Mouse (Mus musculus): ENCODE measurements around the gene Olfr279.
A peak's percentile ranks its signal among the peaks of the same experiment; 100 is the strongest.

Olfr279 gene

DNA sequence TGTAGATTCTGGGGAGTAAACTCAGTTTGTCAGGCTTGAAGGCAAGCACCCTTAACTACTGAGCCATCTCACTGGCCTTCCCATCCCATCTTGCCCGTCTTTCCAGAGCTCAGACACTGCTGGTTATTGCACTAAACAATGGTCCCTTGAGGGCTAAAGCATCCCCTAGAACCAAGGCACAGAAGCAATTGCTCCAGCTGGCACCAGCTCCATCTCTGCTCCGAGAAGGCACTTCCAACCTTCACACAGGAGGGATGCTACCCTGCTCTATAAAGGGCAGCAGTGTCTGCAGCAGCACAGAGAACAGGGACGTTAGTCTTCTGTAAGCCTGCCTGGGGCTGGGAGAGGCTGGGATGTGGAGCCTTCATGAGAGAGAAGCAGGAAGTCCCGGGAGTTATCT, at the start of gene Olfr279:
Gene Olfr279 (plus strand): TSS at position 301 of the 400 bp plus-strand sequence.
- DNase-seq (ENCODE audit: low spot score): no peak

DNA sequence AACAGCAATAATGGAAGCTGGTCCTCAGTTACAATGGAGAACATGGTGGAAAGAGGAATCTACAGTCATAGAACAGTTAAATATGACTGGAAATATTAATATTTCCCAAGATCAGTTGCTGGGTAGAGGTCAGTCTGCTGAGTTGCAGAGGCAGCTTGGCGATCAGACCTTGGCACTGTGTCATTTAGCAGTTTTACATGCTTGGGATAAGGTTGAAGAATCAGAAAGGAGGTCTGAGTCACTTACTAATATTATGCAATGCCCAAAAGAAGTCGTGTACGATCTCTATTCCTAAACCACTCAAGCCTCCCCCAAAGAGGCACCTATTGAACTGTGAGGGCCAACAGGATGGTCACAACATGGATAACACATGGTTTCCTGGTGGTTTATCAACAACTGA, 47.6 kb upstream of the Olfr279 start:
- DNase-seq (ENCODE audit: low spot score): no peak

DNA sequence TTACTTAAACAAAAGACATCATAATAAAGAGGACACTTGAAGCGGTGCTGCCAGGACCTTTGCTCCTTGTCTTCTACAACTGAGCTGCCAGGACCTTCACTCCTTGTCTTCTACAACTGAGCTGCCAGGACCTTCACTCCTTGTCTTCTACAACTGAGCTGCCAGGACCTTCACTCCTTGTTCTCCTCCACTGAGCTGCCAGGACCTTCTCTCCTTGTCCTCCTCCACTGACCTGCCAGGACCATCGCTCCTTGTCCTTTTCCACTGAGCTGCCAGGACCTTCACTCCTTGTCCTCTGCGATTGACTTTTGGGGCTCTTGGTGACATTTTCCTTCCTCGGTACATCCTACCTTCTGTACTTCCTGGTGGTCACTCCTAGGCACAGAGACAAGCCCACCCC, 43.7 kb upstream of the Olfr279 start:
- no peak for DNase-seq (ENCODE audit: low spot score)

DNA sequence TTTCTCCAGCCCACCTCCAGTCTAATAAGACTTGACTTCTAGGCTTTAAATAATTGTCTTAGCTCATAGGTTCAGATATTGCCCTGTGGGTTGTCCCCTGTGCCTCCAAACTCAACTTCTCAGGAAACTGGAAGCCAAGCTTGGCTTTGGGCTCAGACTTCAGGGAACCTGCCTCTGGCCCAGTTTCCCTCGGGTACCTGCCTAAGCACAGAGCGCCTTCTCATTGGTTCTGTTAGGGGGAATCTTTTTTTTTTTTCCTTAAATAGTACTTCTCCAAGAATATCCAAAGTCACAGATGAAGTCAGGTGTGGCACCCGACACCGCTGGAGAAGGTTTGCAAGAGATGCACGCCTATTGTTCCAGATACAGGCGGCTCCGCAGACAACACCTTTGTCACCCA, 39.9 kb upstream of the Olfr279 start, which contains the start of gene Olfr281:
Gene Olfr281 (plus strand): TSS at position 301 of the 400 bp plus-strand sequence.
- no peak for DNase-seq (ENCODE audit: low spot score)

DNA sequence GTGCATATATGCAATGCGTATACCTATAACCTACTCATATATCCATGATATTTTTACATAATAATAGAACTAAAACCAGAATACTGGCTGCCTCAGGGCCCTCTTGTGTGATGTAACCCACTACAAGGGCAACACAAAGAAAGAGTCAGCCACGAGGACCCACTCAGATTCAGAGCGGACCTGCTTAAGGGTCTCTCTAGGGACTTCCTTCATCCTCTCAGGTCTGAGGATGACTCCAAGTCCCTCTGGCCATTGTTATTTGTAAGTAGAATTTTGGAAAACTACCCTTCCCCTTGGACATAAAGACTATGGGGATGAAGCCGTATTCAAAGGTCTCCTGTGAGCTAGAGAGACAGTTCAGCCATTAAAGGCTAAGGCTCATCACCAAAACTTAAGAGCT, 22.6 kb upstream of the Olfr279 start, which contains the start of gene OR5BS1P:
Gene OR5BS1P (plus strand): TSS at position 301 of the 400 bp plus-strand sequence.
- DNase-seq (ENCODE audit: low spot score): no peak

DNA sequence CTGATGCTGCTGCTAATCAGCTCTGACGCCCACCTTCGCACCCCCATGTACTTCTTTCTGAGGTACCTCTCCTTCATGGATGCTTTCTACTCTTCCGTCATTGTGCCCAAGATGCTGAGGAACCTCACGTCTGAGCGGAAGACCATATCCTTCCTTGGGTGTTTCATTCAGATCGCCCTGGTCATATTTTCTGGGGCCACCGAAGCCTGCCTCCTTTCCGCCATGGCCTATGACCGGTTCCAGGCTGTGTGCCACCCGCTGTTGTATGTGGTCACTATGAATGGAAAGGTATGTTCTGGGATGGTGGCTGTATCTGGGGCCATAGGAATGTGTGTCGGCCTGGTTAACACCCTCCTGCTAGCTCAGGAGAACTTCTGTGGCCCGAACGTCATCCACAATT, 20.7 kb upstream of the Olfr279 start:
- DNase-seq (ENCODE audit: low spot score): no peak

DNA sequence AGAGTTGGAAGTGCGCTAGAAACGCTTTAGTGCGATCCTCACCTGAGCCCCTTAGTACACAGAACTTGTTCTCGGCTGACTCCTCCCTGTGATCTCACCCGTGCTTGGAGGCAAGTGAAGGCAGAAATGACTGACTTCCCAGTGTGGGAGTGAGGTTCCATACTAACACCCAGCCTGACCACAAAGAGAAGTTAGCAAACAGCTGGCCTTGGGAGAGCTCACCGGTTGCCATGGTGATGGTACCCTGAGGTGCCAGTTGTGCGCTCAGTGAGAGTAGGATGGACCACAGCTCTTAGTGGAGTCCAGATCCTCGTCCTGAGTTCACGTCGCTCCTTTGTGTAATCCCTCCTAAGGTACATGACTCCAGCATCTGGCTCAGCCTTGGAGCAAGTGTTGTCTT, 17.2 kb upstream of the Olfr279 start:
- no peak for DNase-seq (ENCODE audit: low spot score)

DNA sequence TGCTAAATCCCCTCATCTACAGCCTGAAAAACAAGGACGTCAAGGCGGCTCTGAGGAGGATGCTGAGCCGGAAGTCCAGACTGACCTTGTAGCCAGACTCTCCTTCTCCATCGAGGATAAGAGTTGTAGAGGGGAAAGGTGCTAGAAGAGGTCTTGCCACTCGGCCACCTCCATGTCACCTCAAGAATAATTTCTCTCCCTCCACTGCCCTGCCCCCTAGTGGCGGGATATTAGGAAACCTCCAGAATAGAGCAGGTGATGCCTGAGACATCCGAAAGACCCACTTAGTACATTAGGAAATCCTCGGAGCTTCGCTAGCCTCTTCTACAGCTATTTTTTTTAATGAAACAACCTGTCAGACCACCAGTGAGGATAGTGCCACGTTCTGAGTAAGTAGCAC, 16.8 kb upstream of the Olfr279 start:
- peak; percentile 33 for DNase-seq (ENCODE audit: low spot score)

DNA sequence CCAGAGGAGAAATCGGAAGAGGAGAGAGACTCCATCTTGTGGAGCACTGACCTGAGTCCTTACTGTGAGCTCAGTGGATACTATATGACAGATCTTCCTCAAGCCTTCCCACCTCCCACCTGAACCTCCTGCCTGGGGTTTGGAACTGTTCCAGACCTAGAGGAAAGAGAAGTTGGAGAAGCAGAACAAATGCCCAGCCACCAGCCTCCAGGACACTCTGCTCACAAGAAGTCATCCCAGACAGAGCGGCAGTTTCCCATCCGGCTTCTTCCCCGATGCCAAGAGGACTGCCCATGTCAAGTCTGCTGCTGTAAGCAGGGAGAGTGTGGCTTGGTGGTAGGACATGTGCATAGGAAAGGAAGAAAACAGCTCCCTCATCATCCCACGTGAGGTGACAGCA, 15.9 kb upstream of the Olfr279 start:
- no peak for DNase-seq (ENCODE audit: low spot score)

DNA sequence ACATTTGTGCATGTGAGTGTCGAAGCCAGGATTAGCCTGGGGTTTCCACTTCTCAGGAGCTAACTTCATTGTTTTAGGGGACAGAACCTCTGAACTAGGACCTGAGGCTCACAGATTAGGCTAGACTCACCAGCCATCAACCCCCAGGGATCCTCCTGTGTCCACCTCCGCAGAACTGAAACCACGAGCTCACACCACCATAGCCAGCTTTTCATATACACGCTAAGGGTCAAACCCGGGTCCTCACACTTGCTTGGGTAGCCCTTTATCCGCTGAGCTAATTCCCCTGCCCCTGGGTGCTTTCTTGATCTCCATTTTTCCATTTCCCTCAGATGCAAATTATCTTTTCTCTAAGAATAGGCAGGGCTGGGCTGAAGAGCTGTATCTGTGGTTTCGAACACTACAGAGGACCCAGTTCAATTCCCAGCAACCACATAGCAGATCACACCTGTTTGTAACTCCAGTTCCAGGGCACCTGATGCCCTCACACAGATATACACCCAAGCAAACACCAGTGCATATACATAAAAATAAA, 12.6 kb upstream of the Olfr279 start:
- no peak for DNase-seq (ENCODE audit: low spot score)

DNA sequence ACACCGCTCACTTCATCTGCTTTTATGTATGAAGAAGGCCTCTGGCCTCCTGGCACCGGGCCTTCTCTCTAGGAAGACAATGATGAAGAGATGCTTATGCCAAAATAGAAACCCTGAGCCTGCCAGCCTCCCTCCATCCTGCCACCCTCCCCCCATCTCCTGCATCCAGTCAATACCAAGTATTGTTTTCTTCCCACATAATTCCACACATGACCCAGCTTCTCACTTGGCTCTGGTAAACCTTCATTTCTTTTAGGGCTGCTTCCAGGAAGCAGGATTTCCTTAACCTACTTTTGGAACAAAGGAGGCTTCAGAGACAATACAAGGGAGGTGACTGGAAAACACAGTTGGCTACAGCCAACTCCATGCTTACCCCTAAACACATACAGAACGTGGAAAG, 9.5 kb upstream of the Olfr279 start, which contains the start of gene Lalba:
Gene Lalba (minus strand): TSS at position 21 of the 400 bp plus-strand sequence.
- DNase-seq (ENCODE audit: low spot score): no peak

DNA sequence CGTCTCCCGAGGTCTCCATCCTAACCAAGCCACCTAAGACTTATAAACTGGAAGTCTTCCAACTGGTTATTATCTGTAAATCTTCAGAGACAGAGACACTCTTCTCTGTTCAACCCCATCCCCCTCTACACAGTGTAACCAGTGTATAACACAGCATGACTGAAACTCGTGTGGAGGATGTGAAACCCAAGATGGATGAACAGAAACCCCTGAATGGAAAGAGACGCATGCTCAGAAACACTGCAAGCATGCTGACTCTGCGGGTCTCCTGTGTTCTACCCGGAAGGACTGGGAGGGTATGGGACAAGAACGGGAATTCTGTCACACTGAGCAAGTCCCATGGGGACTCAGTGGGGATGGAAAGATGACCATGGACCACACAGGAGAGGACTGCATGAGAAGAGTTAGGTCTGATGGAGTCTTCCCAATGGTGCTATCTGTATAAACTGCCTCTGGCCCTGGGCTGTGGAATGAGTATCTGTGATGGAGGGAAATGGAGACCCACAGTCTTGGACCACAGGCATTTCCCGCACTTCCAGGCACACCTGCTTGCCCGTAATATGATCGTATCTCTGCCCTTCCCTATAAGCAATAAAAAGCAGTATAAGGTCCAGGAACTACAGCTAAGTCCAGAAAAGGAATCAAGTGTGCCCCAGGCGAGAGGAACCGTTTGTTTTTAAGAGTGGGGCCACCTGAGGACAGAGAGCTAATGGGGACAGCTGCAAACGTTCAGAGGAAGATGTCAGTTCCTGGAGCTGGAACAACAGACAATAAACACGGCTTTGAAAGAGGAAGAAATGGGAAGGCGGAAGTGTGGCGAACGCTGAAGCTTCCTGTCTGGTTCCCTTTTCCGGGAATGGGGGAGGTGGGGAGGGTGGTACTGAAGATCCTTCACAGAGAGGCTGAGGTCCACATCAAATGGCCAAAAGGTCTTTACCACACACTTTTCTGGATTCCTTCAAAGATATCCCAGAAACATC, 8.0 kb upstream of the Olfr279 start:
- DNase-seq (ENCODE audit: low spot score): no peak

DNA sequence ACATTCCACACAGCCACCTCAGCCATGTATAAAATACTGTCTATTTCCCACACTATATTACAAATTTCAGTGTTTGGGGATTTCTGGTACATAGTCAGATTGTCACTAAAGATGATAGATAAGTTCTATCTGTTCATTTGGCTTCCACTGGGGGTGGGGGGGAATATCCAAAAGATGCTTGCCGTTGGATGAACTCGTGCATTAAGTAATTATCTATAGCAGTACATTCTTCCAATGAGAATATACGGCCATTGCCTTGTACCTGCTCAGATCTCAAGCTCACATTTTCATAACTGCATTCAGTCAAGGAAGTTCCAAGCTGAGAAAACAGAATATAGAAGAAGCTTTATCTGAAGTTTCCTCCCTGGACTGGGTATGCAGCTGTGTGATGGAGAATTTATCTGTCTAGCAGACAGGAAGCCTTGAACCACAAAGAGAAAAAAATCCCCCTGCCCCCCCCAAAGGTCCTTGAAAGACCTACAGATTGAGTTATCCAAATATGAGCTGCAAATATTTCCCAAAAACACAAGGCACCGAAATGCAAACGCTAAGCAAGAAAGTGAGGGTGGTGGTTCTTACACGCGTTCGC, 5.7 kb upstream of the Olfr279 start:
- no peak for DNase-seq (ENCODE audit: low spot score)

DNA sequence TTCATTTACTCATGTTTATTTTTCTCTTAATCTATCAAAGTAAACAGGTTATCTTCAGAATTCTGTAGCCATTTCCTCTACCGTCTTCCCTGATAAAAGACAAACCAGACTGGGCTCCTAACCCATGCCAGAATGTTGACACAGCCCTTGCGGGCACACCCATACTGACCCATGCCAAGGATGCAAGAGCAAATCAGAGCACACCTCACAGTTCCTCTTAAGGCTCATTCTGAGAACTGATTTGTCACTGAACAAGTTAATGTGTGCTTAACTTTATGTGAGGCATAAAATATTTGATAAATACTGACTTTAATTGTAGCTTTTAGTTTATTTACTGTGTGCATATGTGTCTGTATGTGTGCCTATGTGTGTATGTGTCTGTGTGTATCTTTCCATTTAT, 870 bp upstream of the Olfr279 start:
- DNase-seq (ENCODE audit: low spot score): no peak

DNA sequence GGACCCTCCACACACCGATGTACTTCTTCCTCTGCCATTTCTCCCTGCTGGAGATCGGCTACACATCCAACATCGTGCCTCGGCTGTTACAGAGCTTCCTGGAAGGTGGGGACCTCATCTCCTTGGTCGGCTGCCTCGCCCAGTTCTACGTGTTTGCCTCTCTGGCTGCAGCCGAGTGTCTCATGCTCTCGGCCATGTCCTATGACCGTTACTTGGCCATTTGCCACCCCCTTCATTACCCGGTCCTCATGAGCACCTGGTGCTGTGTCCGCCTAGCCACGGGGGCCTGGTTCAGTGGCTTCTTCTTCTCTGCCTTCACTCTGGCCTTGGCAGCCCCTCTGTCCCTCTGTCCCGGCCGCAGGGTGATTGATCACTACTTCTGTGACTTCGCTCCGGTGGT, 5.4 kb downstream of the Olfr279 start:
- DNase-seq (ENCODE audit: low spot score): no peak

DNA sequence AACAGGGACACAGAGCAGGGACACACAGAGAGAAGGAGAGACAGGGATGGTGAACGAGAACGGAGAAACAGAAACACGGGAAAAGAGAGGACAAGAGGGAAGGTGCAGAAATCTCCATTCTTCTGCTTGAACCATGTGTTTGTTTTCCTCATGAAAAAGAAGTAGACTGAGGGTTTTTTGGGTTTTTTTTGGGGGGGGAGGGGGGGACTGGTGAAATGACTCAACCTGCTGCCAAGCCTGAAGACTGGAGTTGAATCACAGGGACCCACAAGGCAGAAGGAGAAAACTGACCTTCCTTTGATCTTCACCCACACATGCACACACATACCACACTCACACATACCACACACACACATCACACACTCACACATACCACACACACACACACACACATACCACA, 11.1 kb downstream of the Olfr279 start:
- no peak for DNase-seq (ENCODE audit: low spot score)

DNA sequence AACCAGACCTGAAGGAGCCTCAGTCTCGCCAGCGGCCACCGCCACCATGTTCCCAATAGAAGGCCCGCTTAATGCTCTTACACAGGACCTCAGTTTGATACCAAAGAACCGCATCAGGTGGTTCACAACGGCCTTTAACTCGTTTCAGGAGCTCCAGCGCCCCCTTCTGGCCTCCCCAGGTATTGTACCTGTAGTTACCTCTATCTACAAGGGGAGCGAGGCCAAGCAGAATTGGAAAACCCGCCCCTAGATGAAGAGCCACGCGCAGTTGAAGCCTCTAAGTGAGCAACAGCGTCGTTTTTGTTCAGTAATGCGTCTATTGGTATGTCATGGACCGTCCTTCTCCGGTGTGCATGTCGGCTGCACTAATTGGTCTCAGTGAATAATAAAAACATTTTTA, 12.3 kb downstream of the Olfr279 start:
- peak; percentile 61 for DNase-seq (ENCODE audit: low spot score)

DNA sequence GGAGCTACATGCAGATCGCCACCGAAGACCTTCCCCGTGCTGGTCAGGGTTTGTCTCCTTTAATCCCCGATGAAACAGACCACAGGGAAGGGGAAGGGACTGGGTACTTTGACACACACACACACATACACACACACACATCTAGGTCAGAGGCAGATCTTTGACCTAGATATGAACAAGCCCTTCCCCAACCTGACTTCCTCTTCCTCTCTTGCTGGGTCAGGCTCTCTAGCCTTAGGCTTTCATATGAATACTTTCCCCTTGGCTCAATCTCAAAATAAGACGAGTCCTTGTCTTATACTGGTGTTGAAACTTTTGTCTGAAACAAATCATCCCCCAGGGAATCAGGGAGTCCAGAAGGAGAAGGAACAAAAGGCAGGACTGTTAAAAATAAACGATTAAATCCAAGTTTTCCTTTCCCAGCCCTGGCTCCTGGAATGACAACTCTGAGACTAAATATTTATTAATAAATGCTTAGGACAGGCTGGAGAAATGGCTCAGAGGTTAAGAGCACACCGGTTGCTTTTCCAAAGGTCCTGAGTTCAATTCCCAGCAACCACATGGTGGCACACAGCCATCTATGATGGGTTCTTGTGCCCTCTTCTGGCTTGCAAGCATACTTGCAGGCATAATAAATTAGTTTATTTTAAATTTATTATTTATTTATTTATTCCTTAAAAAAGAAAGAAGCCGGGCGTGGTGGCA, 14.2 kb downstream of the Olfr279 start:
- no peak for DNase-seq (ENCODE audit: low spot score)

DNA sequence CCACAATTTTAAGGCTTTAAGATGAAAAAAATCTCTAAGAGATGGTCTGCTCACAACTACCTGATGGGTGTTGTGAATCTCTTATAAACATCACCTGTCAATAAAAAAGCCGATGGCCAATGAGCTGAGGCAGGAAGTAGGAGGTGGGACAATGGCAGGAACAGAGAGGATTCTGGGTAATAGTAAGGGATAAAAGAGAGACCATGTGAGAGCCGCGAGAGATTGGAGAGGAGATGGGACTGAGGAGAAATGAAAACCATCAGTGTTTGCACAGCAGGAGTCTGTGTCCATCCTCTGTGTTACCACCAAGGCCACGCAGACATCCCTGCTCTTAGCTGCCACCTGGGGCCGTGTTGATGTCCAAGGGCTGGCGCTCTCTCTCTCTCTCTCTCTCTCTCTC, 15.1 kb downstream of the Olfr279 start:
- DNase-seq (ENCODE audit: low spot score): no peak

DNA sequence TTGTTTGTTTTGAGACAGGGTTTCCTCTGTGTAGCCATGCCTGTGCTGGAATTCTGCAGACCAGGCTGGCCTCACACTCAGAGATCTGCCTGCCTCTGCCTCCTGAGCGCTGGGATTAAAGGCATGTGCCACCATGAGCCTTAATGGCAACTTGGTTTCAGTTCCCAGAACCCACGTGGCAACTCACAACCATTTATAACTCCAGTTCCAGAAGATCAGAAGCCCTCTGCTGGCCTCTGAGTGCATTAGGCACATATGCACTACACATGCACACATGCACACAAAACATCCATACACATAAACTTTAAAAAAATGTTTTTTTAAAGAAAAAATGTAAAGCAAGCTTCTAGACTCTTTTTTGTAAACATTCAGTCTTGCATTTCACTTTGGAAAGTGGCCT, 17.2 kb downstream of the Olfr279 start:
- no peak for DNase-seq (ENCODE audit: low spot score)

DNA sequence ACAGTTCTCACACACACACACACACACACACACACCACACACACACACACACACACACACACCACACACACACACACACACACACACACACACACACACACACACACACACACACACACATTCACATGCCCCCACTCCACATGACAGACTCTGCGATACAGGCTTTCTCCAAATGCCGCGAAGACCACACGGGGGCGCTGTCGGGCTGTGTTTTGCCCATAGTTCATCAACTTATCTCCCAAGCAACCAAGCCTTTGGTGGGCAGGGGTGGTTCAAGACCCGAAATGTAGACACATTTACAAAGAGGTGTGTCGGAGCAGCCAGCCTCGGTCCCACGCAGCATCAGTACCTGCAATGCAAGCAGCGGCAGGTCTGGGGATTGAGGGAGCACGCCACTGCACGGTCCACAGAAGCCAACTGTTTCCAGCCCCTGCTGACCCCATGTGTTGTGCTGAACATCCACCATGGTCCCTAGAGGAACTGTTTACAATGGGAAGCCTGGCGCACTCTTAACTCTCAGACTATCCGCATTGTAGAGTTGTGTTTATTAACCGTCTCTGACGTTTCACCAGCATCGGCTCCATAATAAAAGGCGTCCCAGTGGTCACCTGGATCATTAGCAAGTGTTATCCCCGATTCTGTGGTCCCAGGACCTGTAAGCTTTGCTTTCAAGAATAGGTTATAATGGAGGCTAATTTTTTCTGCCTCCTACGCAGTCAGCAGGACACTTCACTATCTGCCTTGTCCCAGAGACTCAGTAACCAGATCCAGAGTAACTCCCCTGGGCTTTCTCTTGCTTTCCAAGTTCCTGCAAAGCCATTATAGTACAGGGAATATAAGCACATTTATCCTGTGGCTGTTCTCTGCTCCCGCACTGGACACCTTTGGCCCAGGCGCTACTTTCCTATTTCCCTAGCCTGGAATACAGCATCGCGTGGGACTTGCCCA, 18.5 kb downstream of the Olfr279 start:
- peak; percentile 55 for DNase-seq (ENCODE audit: low spot score)
